In the genomic region with DNA sequence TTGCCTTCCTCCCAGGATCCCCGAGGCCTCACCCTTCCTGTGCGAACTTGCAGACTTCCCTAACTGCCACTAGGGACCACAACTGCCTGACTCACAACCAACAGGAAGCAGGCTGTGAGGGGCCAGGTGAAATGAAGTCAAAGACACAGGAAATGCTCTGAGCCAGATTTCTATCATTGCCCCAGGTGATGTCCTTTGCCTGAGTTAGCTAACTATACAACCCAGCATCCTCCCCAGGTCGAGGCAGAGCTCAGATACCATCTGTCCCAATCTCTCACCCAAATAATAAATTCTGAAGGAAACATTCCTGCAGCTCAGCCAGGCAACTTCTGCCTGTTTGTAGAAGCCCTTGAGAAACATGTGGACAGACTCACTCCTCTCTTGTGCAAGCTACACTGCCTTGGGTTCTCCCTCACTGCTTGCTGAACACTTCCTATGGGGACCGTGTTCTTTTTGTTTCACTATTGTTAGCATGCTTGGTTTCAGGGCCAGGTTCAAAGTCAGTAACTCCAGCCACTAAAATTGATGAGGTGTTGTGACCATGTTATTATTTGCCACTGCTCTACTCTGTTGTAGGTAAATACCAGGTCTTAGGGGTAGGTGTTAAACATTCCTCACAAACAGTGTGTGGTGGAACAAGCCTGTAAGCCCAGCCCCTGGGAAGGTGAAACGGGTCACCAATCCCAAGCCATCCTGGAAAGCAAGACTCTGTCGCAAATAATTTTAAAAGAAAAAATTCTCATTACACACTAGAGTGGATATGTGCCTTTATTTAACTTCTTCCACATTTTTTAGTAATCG, we compare ENCODE assay signal across 9 mouse cellular contexts.
DNase-seq lines count a peak whose midpoint lies in the region; ATAC-seq lines count a peak whose summit lies in the region.
"Had no signal": no experiment of that assay in that cellular context is flagged by ENCODE, and none has a peak within 500 bp of the region (broad histone marks: within the 10 kb centered on the region; RNA-seq: fewer than 3 reads in every experiment).

No protein-coding gene starts in this region.

- peak; percentile 26; the same call in 1 of the 2 replicates for ATAC-seq in embryonic facial prominence, embryonic 14.5 days (ENCODE audit: low read depth)
- peak; percentile 77; the same call in 1 of the 2 replicates for ATAC-seq in kidney, embryonic 14.5 days (ENCODE audit: low FRiP score, low TSS enrichment)
- no peak for ATAC-seq in forebrain, embryonic 12.5 days (ENCODE audit: low FRiP score)

- H3K4me2 ChIP-seq in embryonic facial prominence, embryonic 14.5 days (ENCODE audit: low read depth, low read length) = peak overlapping the region; percentile 37; the same call in 1 of the 2 replicates
- H3K4me2 ChIP-seq in kidney, embryonic 14.5 days (replicated peaks; ENCODE audit: low read depth, low read length) = no peak overlapping the region
- no peak overlapping the region for H3K4me2 ChIP-seq in forebrain, embryonic 12.5 days
- H3K4me2 ChIP-seq: heart, embryonic 13.5 days had no signal

- H3K27me3 ChIP-seq in heart, embryonic 10.5 days (ENCODE audit: insufficient read depth, poor library complexity, severe bottlenecking) = no peaks in the 10 kb centered on the region
- no peaks in the 10 kb centered on the region for H3K27me3 ChIP-seq in embryonic facial prominence, embryonic 14.5 days (replicated peaks; ENCODE audit: control insufficient read depth, insufficient read depth, low read length)
- no peaks in the 10 kb centered on the region for H3K27me3 ChIP-seq in kidney, embryonic 14.5 days (ENCODE audit: control insufficient read depth, insufficient read depth, low read length)
- H3K27me3 ChIP-seq in forebrain, embryonic 12.5 days = no peaks in the 10 kb centered on the region
- H3K27me3 ChIP-seq: heart, embryonic 13.5 days had no signal

- peaks cover 7% of the 10 kb centered on the region; the same call in 1 of the 2 replicates for H3K4me1 ChIP-seq in heart, embryonic 10.5 days
- H3K4me1 ChIP-seq in embryonic facial prominence, embryonic 14.5 days (ENCODE audit: control insufficient read depth, insufficient read depth, low read length) = peaks cover 15% of the 10 kb centered on the region; the same call in 1 of the 2 replicates
- no peaks in the 10 kb centered on the region for H3K4me1 ChIP-seq in kidney, embryonic 14.5 days (ENCODE audit: control insufficient read depth, insufficient read depth, low read length)
- no peaks in the 10 kb centered on the region for H3K4me1 ChIP-seq in forebrain, embryonic 12.5 days

- no peak overlapping the region for H3K27ac ChIP-seq in heart, embryonic 10.5 days
- peak overlapping the region; percentile 54; the same call in 1 of the 2 replicates for H3K27ac ChIP-seq in embryonic facial prominence, embryonic 14.5 days (replicated peaks; ENCODE audit: low read depth, low read length)
- H3K27ac ChIP-seq in kidney, embryonic 14.5 days (ENCODE audit: low read depth, low read length) = peak overlapping the region; percentile 38; the same call in 1 of the 2 replicates
- H3K27ac ChIP-seq in forebrain, embryonic 12.5 days = no peak overlapping the region

- no peaks in the 10 kb centered on the region for H3K36me3 ChIP-seq in heart, embryonic 10.5 days
- H3K36me3 ChIP-seq in embryonic facial prominence, embryonic 14.5 days (ENCODE audit: control insufficient read depth, insufficient read depth, low read length) = no peaks in the 10 kb centered on the region
- no peaks in the 10 kb centered on the region for H3K36me3 ChIP-seq in kidney, embryonic 14.5 days (ENCODE audit: control insufficient read depth, insufficient read depth, low read length)
- no peaks in the 10 kb centered on the region for H3K36me3 ChIP-seq in forebrain, embryonic 12.5 days (replicated peaks)
- H3K36me3 ChIP-seq: heart, embryonic 13.5 days had no signal

- DNase-seq in heart, adult 11 months = peak; percentile 99
- no peak for DNase-seq in heart, embryonic 10.5 days (ENCODE audit: low spot score)
- DNase-seq in embryonic facial prominence, embryonic 14.5 days (ENCODE audit: low spot score) = peak; percentile 60
- peak; percentile 65 for DNase-seq in lung, postnatal 25 days (ENCODE audit: low spot score)
- DNase-seq in thymus, postnatal 25 days = peak; percentile 68
- no peak for DNase-seq in cerebellum, postnatal 36 days

- H3K9me3 ChIP-seq in heart, embryonic 10.5 days = no peaks in the 10 kb centered on the region
- no peaks in the 10 kb centered on the region for H3K9me3 ChIP-seq in embryonic facial prominence, embryonic 14.5 days (ENCODE audit: control insufficient read depth, low read length)
- H3K9me3 ChIP-seq in kidney, embryonic 14.5 days (ENCODE audit: control insufficient read depth, low read length) = no peaks in the 10 kb centered on the region
- no peaks in the 10 kb centered on the region for H3K9me3 ChIP-seq in forebrain, embryonic 12.5 days
- H3K9me3 ChIP-seq: heart, embryonic 13.5 days had no signal

- 59% methylated on average over 7 of the region's 7 CpGs for WGBS in heart, embryonic 10.5 days
- 40% methylated on average over 7 of the region's 7 CpGs for WGBS in embryonic facial prominence, embryonic 14.5 days
- whole genome bisulfite sequencing in kidney, embryonic 14.5 days = 46% methylated on average over 7 of the region's 7 CpGs
- WGBS in forebrain, embryonic 12.5 days = 78% methylated on average over 7 of the region's 7 CpGs

- no peak overlapping the region for H3K4me3 ChIP-seq in heart, embryonic 10.5 days
- H3K4me3 ChIP-seq in embryonic facial prominence, embryonic 14.5 days (ENCODE audit: low read depth, low read length) = no peak overlapping the region
- no peak overlapping the region for H3K4me3 ChIP-seq in kidney, embryonic 14.5 days (ENCODE audit: low read length)
- H3K4me3 ChIP-seq in forebrain, embryonic 12.5 days (replicated peaks) = no peak overlapping the region
- H3K4me3 ChIP-seq: heart, embryonic 13.5 days had no signal

- H3K9ac ChIP-seq in embryonic facial prominence, embryonic 14.5 days (ENCODE audit: low read depth, low read length) = no peak overlapping the region
- H3K9ac ChIP-seq in kidney, embryonic 14.5 days (ENCODE audit: low read depth, low read length) = no peak overlapping the region
- no peak overlapping the region for H3K9ac ChIP-seq in forebrain, embryonic 12.5 days
- H3K9ac ChIP-seq: heart, embryonic 13.5 days had no signal

Comparison
In these comparisons a context has a peak if more than half of its experiments do, and no peak if none do; other contexts are left out.
1. DNase-seq: peak in heart, adult 11 months (single experiment), embryonic facial prominence, embryonic 14.5 days (single experiment), lung, postnatal 25 days (single experiment) and thymus, postnatal 25 days (single experiment); none in heart, embryonic 10.5 days (single experiment) and cerebellum, postnatal 36 days (0 of 2).
2. H3K27ac ChIP-seq: peak in embryonic facial prominence, embryonic 14.5 days (single experiment) and kidney, embryonic 14.5 days (single experiment); none in heart, embryonic 10.5 days (single experiment) and forebrain, embryonic 12.5 days (single experiment).